Comparison of ENCODE assay signal across 21 mouse cellular contexts in genomic region chr4:84189315-84189714, GRCm38 (mm10).
DNase-seq lines count a peak whose midpoint lies in the region; ATAC-seq lines count a peak whose summit lies in the region.
"Had no signal": no experiment of that assay in that cellular context is flagged by ENCODE, and none has a peak within 500 bp of the region (broad histone marks: within the 10 kb centered on the region; RNA-seq: fewer than 3 reads in every experiment).

No protein-coding gene starts in this region.

- ATAC-seq in hindbrain, embryonic 16.5 days: peak; percentile 34; the same call in 1 of the 2 replicates
- ATAC-seq in hindbrain, embryonic 12.5 days (ENCODE audit: low FRiP score): no peak
- ATAC-seq in kidney, embryonic 16.5 days (ENCODE audit: low FRiP score, low TSS enrichment): peak; percentile 47; the same call in 1 of the 2 replicates
- ATAC-seq: forebrain, embryonic 14.5 days; intestine, embryonic 15.5 days had no signal

- WGBS in hindbrain, embryonic 16.5 days: 67% methylated on average over 12 of the region's 12 CpGs
- WGBS in hindbrain, embryonic 12.5 days: 73% methylated on average over 12 of the region's 12 CpGs
- WGBS in kidney, embryonic 16.5 days: 21% methylated on average over 12 of the region's 12 CpGs
- 33% methylated on average over 12 of the region's 12 CpGs for WGBS in limb, embryonic 10.5 days

- H3K27ac ChIP-seq in hindbrain, embryonic 16.5 days (ENCODE audit: low read depth, low read length): no peak overlapping the region
- H3K27ac ChIP-seq in hindbrain, embryonic 12.5 days: no peak overlapping the region
- no peak overlapping the region for H3K27ac ChIP-seq in kidney, embryonic 16.5 days (ENCODE audit: low read length)
- peak overlapping the region; percentile 37; the same call in 1 of the 2 replicates for H3K27ac ChIP-seq in limb, embryonic 10.5 days
- H3K27ac ChIP-seq: embryonic facial prominence, embryonic 15.5 days; forebrain, embryonic 10.5 days; heart, adult 2 months; hindbrain, embryonic 10.5 days; intestine, embryonic 15.5 days had no signal

- H3K9ac ChIP-seq in hindbrain, embryonic 16.5 days (ENCODE audit: low read depth, low read length): no peak overlapping the region
- no peak overlapping the region for H3K9ac ChIP-seq in hindbrain, embryonic 12.5 days
- H3K9ac ChIP-seq in kidney, embryonic 16.5 days (replicated peaks; ENCODE audit: low read length): no peak overlapping the region
- H3K9ac ChIP-seq: embryonic facial prominence, embryonic 15.5 days; intestine, embryonic 15.5 days had no signal

- no peaks in the 10 kb centered on the region for H3K27me3 ChIP-seq in hindbrain, embryonic 16.5 days (replicated peaks; ENCODE audit: control insufficient read depth, insufficient read depth, low read length)
- H3K27me3 ChIP-seq in hindbrain, embryonic 12.5 days: no peaks in the 10 kb centered on the region
- H3K27me3 ChIP-seq in kidney, embryonic 16.5 days (ENCODE audit: insufficient read depth, low read length): no peaks in the 10 kb centered on the region
- no peaks in the 10 kb centered on the region for H3K27me3 ChIP-seq in limb, embryonic 10.5 days (ENCODE audit: low read depth, poor library complexity, severe bottlenecking)
- H3K27me3 ChIP-seq: embryonic facial prominence, embryonic 15.5 days; intestine, embryonic 15.5 days had no signal

- no peaks in the 10 kb centered on the region for H3K36me3 ChIP-seq in hindbrain, embryonic 16.5 days (ENCODE audit: control insufficient read depth, insufficient read depth, low read length)
- H3K36me3 ChIP-seq in hindbrain, embryonic 12.5 days: no peaks in the 10 kb centered on the region
- H3K36me3 ChIP-seq in kidney, embryonic 16.5 days (ENCODE audit: insufficient read depth, low read length): no peaks in the 10 kb centered on the region
- no peaks in the 10 kb centered on the region for H3K36me3 ChIP-seq in limb, embryonic 10.5 days
- H3K36me3 ChIP-seq: embryonic facial prominence, embryonic 15.5 days; forebrain, embryonic 10.5 days; G1E; hindbrain, embryonic 10.5 days; intestine, embryonic 15.5 days had no signal

- no peaks in the 10 kb centered on the region for H3K9me3 ChIP-seq in hindbrain, embryonic 16.5 days (ENCODE audit: control insufficient read depth, low read length)
- H3K9me3 ChIP-seq in hindbrain, embryonic 12.5 days (replicated peaks): no peaks in the 10 kb centered on the region
- no peaks in the 10 kb centered on the region for H3K9me3 ChIP-seq in kidney, embryonic 16.5 days (ENCODE audit: low read length)
- H3K9me3 ChIP-seq in limb, embryonic 10.5 days (replicated peaks): no peaks in the 10 kb centered on the region
- H3K9me3 ChIP-seq: embryonic facial prominence, embryonic 15.5 days; forebrain, embryonic 10.5 days; hindbrain, embryonic 10.5 days; intestine, embryonic 15.5 days had no signal

- no peak overlapping the region for H3K4me2 ChIP-seq in hindbrain, embryonic 16.5 days (ENCODE audit: low read length)
- no peak overlapping the region for H3K4me2 ChIP-seq in hindbrain, embryonic 12.5 days (replicated peaks)
- no peak overlapping the region for H3K4me2 ChIP-seq in kidney, embryonic 16.5 days (replicated peaks; ENCODE audit: low read depth, low read length)
- H3K4me2 ChIP-seq: embryonic facial prominence, embryonic 15.5 days; heart, embryonic 11.5 days; intestine, embryonic 15.5 days had no signal

- no peak for DNase-seq in kidney, postnatal 14 days
- DNase-seq in ZHBTc4 (ENCODE audit: low read depth, low spot score): peak; percentile 38
- DNase-seq in limb, embryonic 10.5 days (ENCODE audit: low spot score): no peak
- no peak for DNase-seq in layer of hippocampus, adult 9-11 months
- DNase-seq: adrenal gland, postnatal 10 days; cerebellum, adult 11-12 months; cerebellum, adult 9-10 months; cerebellum, postnatal 25 days; gastrocnemius, postnatal 10 days; heart, adult 2 months had no signal

- H3K4me3 ChIP-seq in hindbrain, embryonic 16.5 days (ENCODE audit: low read length): no peak overlapping the region
- H3K4me3 ChIP-seq in hindbrain, embryonic 12.5 days: no peak overlapping the region
- no peak overlapping the region for H3K4me3 ChIP-seq in kidney, embryonic 16.5 days (ENCODE audit: low read length)
- H3K4me3 ChIP-seq in limb, embryonic 10.5 days: no peak overlapping the region
- H3K4me3 ChIP-seq: embryonic facial prominence, embryonic 15.5 days; erythroblast, embryonic 14.5 days; forebrain, embryonic 10.5 days; heart, adult 2 months; hindbrain, embryonic 10.5 days; intestine, embryonic 15.5 days had no signal

- H3K4me1 ChIP-seq in hindbrain, embryonic 16.5 days (ENCODE audit: control insufficient read depth, insufficient read depth, low read depth, low read length): no peaks in the 10 kb centered on the region
- no peaks in the 10 kb centered on the region; the same call in 1 of the 2 replicates for H3K4me1 ChIP-seq in hindbrain, embryonic 12.5 days
- H3K4me1 ChIP-seq in kidney, embryonic 16.5 days (ENCODE audit: insufficient read depth, low read length): peaks cover 9% of the 10 kb centered on the region
- H3K4me1 ChIP-seq in limb, embryonic 10.5 days: peaks cover 39% of the 10 kb centered on the region
